Mouse (Mus musculus) ovary, postnatal 10 days (tissue): ENCODE measurements at regions not wholly inside any gene's neighbourhood (a gene's known extent, or its start where the extent isn't known, plus 50 kb on each side); places are given as distances from the start of the nearest gene placed in this dataset.

Experiments
- DNase-seq: peaks from one replicate; pipeline ENCODE4 v3.0.0; 2022; ENCODE audit warnings: low spot score

DNA sequence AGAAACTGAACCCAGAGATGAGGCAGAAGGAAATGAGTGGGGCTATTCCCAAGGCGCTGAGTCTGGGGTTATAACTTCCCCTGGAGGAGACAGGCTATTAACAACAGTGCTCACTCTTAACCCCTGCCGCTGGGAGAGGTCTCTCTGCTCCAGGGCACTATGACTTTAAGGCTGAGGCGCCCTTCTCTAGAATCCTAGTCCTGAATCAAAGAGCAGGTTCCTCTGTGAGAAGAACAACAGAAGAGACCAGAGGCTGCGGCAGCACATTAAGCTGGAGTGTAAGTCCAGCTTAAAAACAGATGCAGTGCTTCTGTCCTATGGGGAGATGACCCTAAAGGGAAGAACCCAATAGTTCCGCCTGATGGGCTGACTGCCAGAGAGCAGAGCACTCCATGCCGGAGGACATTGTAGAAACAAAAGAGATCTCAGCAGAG lies 173.4 kb upstream of the Klf7 start:
- DNase-seq: no peak

DNA sequence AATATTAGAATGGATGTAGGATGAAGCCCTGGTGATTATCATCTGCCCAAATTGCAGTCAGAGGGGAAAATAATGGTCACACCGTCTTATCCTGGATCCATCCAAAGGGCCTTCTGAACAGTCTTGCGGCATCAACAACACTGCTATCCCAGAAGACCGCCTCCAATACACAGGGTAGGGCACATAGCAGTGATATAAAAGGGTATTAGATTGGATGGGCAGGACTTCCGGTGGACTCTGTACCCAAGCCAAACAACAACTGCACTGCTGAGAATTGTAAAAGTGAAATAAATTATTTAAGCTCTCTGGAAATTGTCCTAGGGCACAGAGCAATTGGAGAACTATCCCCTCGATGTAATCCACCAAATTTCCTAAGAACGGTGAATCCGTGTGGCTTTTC lies 173.0 kb upstream of the Klf7 start:
- DNase-seq: no peak

DNA sequence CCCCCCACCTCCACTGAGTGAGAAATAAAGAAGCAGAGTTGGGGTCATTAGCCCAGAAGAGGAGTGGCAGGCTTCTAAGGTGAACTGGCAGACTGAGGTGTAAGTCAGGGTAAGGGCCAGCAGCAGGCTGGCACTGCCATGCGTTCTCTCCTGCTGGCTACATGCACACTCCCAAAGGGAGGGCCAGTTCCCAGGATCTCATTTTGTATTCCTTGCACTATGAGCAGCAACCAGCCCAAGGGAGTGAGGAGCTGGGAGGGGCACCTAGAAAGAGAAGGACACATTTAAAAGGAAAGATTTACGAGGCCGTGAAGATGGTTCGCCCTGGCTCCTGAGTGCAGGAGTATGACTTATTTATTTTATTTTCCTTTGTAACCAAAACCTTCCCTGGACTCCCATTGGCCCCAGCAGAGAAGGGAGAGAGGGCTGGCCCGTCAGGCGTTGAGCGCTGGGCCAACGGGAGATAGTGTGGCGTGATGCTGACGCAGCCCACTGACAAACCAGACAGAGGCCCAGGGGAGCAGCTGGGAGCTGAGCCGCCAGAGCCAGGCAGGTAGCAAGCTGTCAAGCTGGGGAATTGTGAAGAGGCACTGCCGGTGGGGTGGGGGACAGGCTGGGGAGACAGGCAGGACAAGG lies 166.8 kb upstream of the Klf7 start:
- no peak for DNase-seq

DNA sequence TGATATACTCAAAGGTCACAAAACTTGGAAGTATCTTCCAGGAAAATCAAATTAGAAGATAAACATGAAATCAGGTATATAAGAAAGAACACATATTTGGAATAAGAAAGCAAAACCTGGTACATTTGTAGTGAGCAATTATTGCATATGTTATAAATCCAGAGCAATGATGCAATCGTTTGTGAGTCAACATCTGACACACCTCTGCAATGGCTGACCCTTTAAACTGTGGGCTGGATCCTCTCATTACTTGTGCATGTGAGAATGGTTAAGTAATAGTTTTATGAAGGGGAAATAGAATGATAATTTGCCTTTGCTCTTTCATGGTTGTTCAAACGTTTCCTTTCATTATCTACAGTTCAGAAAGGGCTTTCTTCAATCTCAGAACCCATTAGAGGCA lies 165.0 kb upstream of the Klf7 start:
- no peak for DNase-seq

- DNase-seq: no peak
Observed at GRCm38 (mm10) chr1:64284656-64285055, 162.6 kb upstream of the Klf7 start.

DNA sequence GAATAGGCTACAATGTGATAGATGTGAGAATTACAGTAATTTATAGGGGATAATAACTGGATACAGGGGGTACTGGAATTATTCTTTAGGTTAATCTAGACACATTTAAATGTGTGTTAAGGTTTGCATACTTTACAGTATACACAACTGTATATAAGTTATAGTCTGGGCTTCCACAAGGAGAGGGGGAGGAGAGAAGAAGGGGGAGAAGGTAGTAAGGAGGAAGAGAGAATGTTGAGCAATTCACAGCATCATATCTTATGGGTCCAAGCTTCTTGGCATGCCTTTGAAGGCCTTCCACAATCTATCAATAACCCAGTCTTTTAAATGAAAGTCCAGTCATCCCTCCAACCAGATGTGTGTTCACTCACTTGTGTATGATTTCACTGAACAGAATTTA lies 153.8 kb upstream of the Klf7 start:
- no peak for DNase-seq

GRCm38 (mm10) chr1:64275086-64275802 lies 153.2 kb upstream of the Klf7 start:
- DNase-seq: no peak

- no peak for DNase-seq
Observed at GRCm38 (mm10) chr1:64257237-64257636, 135.2 kb upstream of the Klf7 start.

GRCm38 (mm10) chr1:64255554-64256295 lies 133.6 kb upstream of the Klf7 start:
- DNase-seq: no peak

- no peak for DNase-seq
Observed at GRCm38 (mm10) chr1:64254673-64255072, 132.6 kb upstream of the Klf7 start.

DNA sequence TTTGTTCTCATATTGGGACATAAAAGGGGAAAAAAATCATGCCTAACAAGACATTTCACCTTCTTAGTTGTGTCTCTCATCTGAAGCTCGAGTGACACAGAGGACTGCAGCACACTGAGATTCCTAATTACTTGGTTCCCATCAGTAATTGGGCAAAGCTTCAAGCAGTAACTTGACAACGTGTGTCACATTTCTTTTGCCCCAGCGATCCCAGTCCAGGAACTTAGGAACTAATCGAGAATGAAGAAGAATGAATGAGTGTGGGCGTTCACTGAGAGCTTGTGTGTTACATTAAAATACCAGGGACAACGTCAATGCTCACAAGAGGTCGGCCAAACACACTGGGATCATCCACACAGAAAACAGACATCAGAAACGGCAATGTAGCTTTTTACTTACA lies 131.9 kb upstream of the Klf7 start:
- no peak for DNase-seq

- no peak for DNase-seq
Observed at GRCm38 (mm10) chr1:64242401-64242800, 120.3 kb upstream of the Klf7 start.

GRCm38 (mm10) chr1:64229654-64230053 lies 107.6 kb upstream of the Klf7 start:
- DNase-seq: no peak

- no peak for DNase-seq
Observed at GRCm38 (mm10) chr1:64226001-64226918, 104.2 kb upstream of the Klf7 start.

DNA sequence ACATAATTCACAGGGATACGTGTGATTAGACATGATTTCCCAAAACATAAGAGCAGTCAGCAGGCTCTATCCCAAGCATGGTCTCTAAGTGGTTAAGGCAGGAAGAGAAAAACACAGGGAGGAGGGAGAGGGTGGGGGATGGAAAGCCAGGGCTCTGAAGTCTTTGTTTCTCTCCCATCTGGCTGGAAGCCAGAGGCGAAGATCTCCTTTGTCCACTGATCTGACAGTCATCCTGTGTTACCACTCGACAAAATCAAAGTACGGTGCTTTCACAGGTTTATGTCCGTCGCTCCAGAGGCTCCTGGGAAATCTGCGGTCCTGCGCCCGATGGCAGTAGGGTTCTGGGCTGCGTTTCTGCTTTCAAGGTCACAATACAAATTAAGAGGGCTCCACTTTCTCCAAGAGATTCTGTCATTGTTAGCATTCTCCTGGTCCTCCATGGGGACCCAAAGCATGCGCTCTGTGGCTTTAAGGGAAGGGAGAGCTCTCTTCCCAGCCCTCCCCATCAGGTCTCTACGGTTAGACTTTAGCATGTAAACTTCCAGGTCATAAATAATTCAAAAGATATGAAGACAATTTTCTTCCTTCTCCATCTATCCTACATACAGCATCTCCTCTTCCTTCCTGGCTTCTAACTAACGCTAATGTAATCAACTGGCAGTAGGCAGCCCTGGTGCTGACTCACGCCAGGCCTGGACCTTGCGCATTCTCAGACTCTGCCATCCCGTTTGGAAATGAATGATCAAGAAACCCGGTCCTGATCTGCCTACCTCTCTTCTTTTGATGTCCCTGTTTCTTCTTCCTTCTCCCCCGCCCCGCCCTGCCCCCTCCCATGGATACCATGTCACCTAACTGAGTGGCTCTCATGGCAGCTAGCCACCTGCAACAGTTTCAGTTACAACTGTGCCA lies 102.0 kb upstream of the Klf7 start:
- DNase-seq: no peak

DNA sequence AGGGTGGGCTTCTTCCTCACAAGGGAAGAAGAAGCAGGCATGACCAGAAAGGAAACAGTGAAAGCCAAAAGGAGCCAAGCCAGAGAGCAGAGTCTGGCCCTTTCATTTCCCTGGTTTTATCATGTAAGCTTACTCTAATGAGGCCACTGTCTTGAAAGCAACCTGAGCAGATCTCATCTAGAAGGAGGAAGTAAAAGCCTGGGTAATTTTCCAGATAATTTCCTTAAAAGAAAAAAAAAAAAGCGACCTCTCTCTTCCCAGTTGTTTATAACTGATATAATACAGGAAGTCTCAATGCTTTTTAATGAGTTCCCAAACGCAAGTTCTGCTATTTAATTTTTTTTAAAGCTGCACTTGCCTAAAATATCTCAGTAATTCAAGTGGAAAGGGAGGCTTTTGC lies 100.4 kb upstream of the Klf7 start:
- DNase-seq: no peak

DNA sequence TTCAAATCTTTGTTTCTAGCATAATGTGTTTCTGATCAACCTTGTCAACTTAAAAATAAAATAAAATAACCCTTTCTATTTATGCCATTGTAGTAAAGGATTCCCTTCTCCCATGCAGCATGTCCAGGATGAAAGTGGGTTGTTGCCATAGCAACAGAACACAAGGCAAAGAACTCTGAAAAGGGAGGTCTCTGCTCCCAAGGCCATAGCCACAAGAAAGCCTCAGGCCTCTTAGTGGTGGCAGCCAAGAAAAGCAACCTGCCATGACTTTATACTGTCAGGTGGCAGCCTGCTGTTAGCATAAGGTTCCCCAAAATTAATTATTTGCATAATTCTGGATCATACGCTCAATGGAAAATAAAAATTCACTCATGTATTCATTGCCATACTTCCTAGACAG lies 98.4 kb upstream of the Klf7 start:
- no peak for DNase-seq

DNA sequence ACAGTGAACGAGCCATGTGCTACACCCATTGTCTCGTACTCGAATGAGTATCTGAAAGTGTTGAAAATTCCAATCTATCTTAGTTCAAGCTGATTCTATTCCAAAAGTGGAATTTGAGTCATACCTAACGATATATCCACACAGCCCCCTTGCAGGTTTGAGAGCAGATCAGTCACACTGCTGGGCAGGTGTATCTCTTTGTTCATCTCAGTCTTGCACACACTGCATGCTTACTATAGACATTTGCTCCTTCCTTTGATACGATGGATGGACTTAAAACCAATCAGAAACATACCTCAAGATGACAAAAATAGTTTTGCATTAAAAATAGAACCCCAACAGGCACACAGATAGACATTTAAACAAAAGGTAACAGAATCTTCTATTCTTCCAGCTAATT lies 98.0 kb upstream of the Klf7 start:
- no peak for DNase-seq

- DNase-seq: no peak
Observed at GRCm38 (mm10) chr1:64215646-64216045, 93.6 kb upstream of the Klf7 start.

DNA sequence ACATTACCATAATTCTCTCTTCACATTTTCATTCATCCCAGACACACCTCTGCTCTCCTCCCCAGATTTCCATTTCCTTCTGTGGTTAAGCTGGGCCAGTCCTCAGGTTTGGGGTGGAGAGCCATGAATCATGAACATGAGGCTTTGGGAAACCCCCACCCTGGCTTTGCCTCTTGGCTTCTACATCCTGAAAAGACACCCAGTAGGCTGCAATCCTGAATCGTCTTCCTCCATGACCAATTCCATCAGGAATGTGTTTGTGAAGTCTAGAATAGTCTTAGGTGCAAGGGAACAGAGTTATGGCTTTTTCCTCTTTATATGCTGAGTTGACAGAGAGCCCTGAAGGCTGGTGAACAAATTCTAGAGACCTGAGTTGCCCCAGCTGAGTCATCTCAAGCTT lies 87.0 kb upstream of the Klf7 start:
- no peak for DNase-seq

DNA sequence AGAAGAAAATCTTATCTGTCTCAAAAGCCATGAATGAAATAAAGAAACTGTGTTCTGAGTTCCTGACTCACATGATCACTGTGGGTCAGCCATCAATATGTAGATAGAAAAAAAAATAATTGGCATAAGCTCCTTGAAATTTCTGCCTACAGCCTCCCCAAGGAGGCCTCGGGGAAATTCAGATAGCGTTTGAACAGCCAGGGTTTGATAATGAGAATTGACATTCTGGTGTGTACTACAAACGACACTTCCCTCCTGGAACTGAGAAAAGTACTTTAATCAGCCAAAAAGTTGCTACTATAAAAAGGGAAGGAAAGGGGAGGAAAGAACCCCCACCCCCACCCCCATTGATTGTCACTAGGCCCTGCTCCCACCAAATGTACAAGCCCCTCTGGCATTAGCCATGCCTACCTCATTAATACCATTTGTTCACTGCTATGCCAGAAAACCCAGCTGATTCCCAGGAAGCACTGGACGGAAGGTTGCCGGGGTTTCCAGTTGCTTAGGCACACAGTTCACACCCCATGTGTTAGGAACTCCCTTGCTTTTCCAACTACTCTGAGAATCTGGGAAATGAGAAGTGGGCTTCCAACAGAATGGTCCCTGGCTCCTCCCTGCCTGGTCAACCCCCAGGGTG lies 78.4 kb upstream of the Klf7 start:
- no peak for DNase-seq
